Mouse (Mus musculus) bone marrow, adult 2 months (tissue): ENCODE measurements around the gene Sez6. TPM values are rescaled to one million over a fixed set of nuclear protein-coding genes. Genes with fewer than 3 reads are reported as not detected.

Experiments
- H3K27ac ChIP-seq: fragments of 200-500 bp; 2 replicates; pipeline ENCODE4 v1.5.1; 2012; ENCODE audit warnings: low read depth, mild to moderate bottlenecking, control low read depth, inconsistent platforms, low read length; ENCODE audit not compliant: control insufficient read depth, poor library complexity, insufficient read depth
- H3K4me1 ChIP-seq: fragments of 200-500 bp; 2 replicates; pipeline ENCODE4 v1.6.1; 2011; ENCODE audit warnings: low read length; ENCODE audit not compliant: control insufficient read depth, insufficient read depth
- H3K4me3 ChIP-seq: fragments of 200-500 bp; replicated peaks from 2 replicates; pipeline ENCODE3; 2011; ENCODE audit warnings: mild to moderate bottlenecking, low read depth, low read length, control low read depth; ENCODE audit not compliant: control insufficient read depth
- CTCF ChIP-seq: fragments of 200-500 bp; IDR thresholded peaks from 2 replicates; pipeline ENCODE4 v1.5.1; 2011; ENCODE audit warnings: low read length, control low read depth; ENCODE audit not compliant: control insufficient read depth, insufficient read depth
- POLR2A ChIP-seq: fragments of 200-500 bp; IDR thresholded peaks from 2 replicates; pipeline ENCODE4 v1.6.1; 2011; ENCODE audit warnings: low read depth, mild to moderate bottlenecking, control low read depth, low read length, borderline replicate concordance; ENCODE audit not compliant: control insufficient read depth
- WGBS: fragments of 180-500 bp; shearing (Covaris S2); methylation state at CpG from one replicate; pipeline ENCODE4 v1.1.7; 2018; 5-methylcytosine and 5-hydroxymethylcytosine counted together
- polyA plus RNA-seq: library from polyadenylated mRNA; stranded (reverse); fragments of >200 nt; gene quantifications from 2 replicates; pipeline ENCODE4 v1.2.4, GENCODE M21; 2011; ENCODE audit warnings: low replicate concordance; ENCODE audit not compliant: missing spikeins, insufficient read depth, insufficient read length

Gene Sez6
- 0.43 and 0.67 TPM in 2 replicates for polyA plus RNA-seq

GRCm38 (mm10) chr11:77930751-77931540 is at the start of gene Sez6:
Gene Sez6, plus strand, starts transcription at chr11:77930800.
- Histone ChIP-seq H3K4me3 (no peak within 1 kb of the TSS), H3K27ac (no peak within 1 kb of the TSS), H3K4me1 (no peaks in the 10 kb centered on the region)
- TF ChIP-seq CTCF (no peak), POLR2A (no peak)
- WGBS: under 1% methylated on average over 83 of the region's 94 CpGs

GRCm38 (mm10) chr11:77884524-77885245 is 45.9 kb upstream of the Sez6 start:
- Histone ChIP-seq H3K27ac (no peak overlapping the region), H3K4me1 (peaks cover 1% of the 10 kb centered on the region), H3K4me3 (no peak overlapping the region)
- 68% methylated on average over 10 of the region's 10 CpGs for WGBS
- TF ChIP-seq CTCF (no peak), POLR2A (no peak)

DNA sequence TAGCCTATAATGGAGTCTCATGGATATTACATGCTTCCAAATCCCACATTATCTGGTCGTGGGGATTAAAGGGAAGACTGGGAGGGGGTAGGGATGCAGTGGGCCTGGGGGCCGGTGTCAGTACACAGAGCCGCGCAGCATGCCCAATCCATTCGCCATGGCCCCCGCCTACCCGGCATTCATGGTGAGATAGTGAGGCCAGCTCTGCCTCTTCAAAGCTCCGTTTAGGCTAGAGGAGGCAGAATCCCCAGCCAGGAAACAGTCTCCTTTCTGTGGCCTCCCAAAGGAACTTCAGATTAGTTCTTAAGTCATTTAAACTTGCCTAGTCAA is 45.4 kb upstream of the Sez6 start:
- H3K4me1 ChIP-seq: peaks cover 1% of the 10 kb centered on the region; the same call in 1 of the 2 replicates
- no peak overlapping the region for H3K27ac ChIP-seq
- no peak overlapping the region for H3K4me3 ChIP-seq
- TF ChIP-seq POLR2A: no peak
- TF ChIP-seq CTCF: no peak
- 78% methylated on average over 8 of the region's 8 CpGs for WGBS

- Histone ChIP-seq H3K27ac (peak overlapping the region; percentile 46; the same call in 1 of the 2 replicates), H3K4me3 (no peak overlapping the region), H3K4me1 (peaks cover 1% of the 10 kb centered on the region; the same call in 1 of the 2 replicates)
- no peak for TF ChIP-seq POLR2A
- TF ChIP-seq CTCF: no peak
- WGBS: 4% methylated on average over 17 of the region's 17 CpGs
These were observed 43.1 kb upstream of the Sez6 start for GRCm38 (mm10) chr11:77887373-77887960.

- no peak for TF ChIP-seq POLR2A
- no peak for TF ChIP-seq CTCF
- WGBS: 76% methylated on average over 5 of the region's 5 CpGs
- peaks cover 1% of the 10 kb centered on the region; the same call in 1 of the 2 replicates for H3K4me1 ChIP-seq
- peak overlapping the region; percentile 55; the same call in 1 of the 2 replicates for H3K27ac ChIP-seq
- no peak overlapping the region for H3K4me3 ChIP-seq
These were observed 41.8 kb upstream of the Sez6 start for GRCm38 (mm10) chr11:77888846-77889245.

GRCm38 (mm10) chr11:77889484-77889883 is 41.1 kb upstream of the Sez6 start:
- Histone ChIP-seq H3K4me1 (peaks cover 1% of the 10 kb centered on the region; the same call in 1 of the 2 replicates), H3K4me3 (no peak overlapping the region), H3K27ac (no peak overlapping the region)
- 2% methylated on average over 1 of the region's 2 CpGs for WGBS
- TF ChIP-seq POLR2A (no peak), CTCF (no peak)

DNA sequence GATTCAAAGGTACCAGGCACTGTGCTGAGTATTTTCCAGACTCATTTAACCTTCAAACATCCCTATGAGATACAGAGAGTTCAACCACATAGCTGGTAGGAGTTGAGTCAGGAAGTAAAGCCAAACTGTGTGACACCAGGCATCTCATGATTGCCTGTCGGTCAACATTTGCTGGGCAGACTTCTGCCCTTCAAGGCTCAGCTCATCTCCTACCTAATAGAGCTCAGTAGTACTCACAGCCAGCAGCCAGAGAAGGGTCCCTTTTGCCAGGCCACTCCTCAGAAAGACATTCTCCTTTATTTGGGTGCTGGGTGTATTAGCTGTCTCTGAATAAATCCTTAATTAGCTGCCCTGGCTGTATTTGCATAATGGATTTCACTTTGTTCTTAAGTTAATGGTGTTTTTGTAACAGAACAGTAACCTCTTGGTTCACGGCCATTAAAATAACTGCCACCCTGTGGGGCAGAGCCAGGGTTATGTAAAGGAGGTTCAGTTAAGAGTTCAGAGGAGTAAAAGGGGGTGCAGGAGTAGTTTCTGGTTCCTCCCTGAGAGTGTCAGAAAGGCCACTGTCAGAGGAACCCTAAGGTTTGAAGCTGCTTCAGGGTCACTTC is 39.8 kb upstream of the Sez6 start:
- Histone ChIP-seq H3K4me3 (no peak overlapping the region), H3K27ac (peak overlapping the region; percentile 57; the same call in 1 of the 2 replicates), H3K4me1 (peaks cover 1% of the 10 kb centered on the region; the same call in 1 of the 2 replicates)
- WGBS: 35% methylated on average over 2 of the region's 2 CpGs
- TF ChIP-seq POLR2A (no peak), CTCF (no peak)

DNA sequence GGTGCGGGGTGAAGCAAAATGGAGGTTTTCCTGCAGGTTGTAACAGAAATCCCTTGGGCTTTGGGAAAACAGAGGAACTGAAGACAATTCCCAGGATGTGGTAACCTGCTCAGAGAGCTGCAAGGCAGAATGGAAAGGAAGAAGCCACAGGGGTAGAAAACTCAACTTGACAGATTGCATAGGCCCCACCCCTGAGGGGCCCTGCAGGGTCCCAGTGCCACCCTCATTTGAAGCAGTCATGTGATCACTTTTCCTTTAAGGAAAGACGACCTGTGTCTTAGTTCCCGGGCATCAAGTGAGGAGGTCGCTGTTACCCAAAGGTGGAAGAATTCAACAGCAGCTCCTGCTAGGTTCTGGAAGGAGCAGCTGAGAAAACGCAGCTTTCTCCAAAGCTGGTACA is 37.7 kb upstream of the Sez6 start:
- Histone ChIP-seq H3K4me1 (peaks cover 1% of the 10 kb centered on the region; the same call in 1 of the 2 replicates), H3K27ac (no peak overlapping the region), H3K4me3 (no peak overlapping the region)
- TF ChIP-seq CTCF: no peak
- TF ChIP-seq POLR2A: no peak
- 76% methylated on average over 5 of the region's 5 CpGs for WGBS
